Mouse (Mus musculus) left cerebral cortex, adult 18-20 months (tissue): ENCODE data around the gene Oxct2b. TPM values are rescaled to one million over a fixed set of nuclear protein-coding genes. Genes with fewer than 3 reads are reported as not detected.

Source experiments
- total RNA-seq, 2 experiments: library from RNA; stranded (reverse); gene quantifications; 2 replicates each; pipeline ENCODE4 v1.2.3; 2021

The Oxct2b gene
- total RNA-seq, 2 experiments from 2014 or later, result not detected

Other genes starting within 250 kb of the Oxct2b start
- gene Cap1, start 230.2 kb upstream of the Oxct2b start, total RNA-seq, result 100 to 1,000 TPM; 273 to 281 TPM
- gene Mfsd2a, start 155.1 kb upstream of the Oxct2b start, total RNA-seq, result 10 to 100 TPM; 19.2 to 21.4 TPM
- gene Mycl, start 120.6 kb upstream of the Oxct2b start, total RNA-seq, result 1 to 10 TPM; 7.3 to 9.9 TPM
- 10 to 100 TPM; 18.0 to 18.2 TPM for gene Trit1, start 99.7 kb upstream of the Oxct2b start, total RNA-seq
- gene Bmp8b, start 11.1 kb upstream of the Oxct2b start, total RNA-seq, result under 1 TPM in 1 of 2 experiments, not detected in 1; 0.23 TPM
- gene Ppie, start 23.7 kb downstream of the Oxct2b start, total RNA-seq, result 10 to 100 TPM; 22.0 to 23.4 TPM
- 100 to 1,000 TPM; 525 to 560 TPM for gene Hpcal4, start 67.0 kb downstream of the Oxct2b start, total RNA-seq
- gene Nt5c1a, start 85.2 kb downstream of the Oxct2b start, total RNA-seq, result 10 to 100 TPM; 10.5 to 13.4 TPM
- 1 to 10 TPM; 3.5 to 3.9 TPM for gene Heyl, start 117.3 kb downstream of the Oxct2b start, total RNA-seq
- gene Pabpc4, start 146.1 kb downstream of the Oxct2b start, total RNA-seq, result 10 to 100 TPM; 40.3 to 42.2 TPM
- gene Oxct2a, start 207.4 kb downstream of the Oxct2b start, total RNA-seq, result under 1 TPM; 0.23 to 0.26 TPM
- gene Bmp8a, start 227.0 kb downstream of the Oxct2b start, total RNA-seq, result under 1 TPM in 1 of 2 experiments, not detected in 1; 0.19 TPM